Mouse (Mus musculus) lung, postnatal 14 days (tissue): ENCODE results near the gene Gtf2a1.
"Not testable (repeated sequence)": the region's sequence is repeated elsewhere in the genome, so short reads cannot be mapped to it uniquely, and the experiment has no call there.

Source experiments
- DNase-seq: peaks from one replicate; pipeline ENCODE4 v3.0.0; 2021

Gtf2a1 gene

DNA sequence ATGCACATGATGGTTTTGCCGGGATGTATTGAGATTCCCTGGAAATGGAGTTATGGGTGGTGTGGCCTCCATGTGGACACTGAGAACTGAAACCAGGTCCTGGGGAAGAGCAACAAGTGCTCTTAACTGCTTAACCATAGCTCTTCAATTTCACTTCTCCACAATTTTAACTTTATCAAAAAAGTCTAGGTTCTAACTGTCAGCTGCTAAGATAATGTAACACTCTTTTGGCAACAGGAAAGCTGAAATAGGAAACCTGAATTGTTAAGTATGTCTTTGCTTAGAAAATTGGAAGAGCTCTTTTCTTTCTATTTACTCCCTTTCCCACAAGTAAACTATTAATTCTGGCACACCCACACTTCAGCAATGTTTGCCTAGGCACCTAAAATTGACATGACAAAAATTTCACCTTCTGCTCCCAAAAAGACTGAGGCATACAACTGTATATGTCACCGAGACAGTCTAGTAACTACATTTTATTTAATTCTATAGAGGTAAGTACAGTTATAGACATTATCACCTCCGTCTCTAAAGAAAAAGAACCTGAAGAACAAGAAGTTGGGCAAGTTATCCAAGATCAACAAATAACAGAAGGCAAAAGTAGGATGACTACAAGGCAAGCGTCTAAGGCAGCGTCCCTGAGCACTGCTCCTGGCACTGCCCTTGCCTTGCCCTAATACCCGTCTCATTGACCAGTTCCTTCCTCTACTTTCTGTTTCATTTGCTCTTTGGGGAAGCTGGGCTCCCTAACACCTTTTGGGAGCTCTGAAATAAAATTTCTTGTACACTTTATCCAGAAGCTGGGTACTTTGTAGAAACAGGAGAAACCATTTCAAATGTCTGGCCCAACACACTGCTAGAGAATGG lies 8.8 kb downstream of the Gtf2a1 start:
- no peak for DNase-seq

DNA sequence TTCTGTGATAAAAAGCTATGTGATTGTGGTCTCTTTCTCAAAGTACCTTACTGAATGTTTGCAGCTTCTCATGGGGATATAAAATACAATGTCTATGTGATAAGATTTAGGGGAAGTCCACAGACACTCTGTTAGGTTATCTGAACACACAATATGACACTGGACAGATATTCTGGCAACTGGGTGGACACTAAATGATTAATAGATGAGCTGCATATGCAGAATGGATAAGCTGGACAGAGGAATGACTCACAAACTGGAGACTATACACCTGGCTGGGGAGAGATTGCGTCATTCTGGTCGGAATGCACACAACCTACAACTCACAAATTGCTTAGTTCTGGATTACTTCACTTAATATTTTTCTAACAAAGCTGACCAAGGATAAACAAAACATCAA lies 10.6 kb downstream of the Gtf2a1 start:
- DNase-seq: no peak

- no peak for DNase-seq
Measured at GRCm38 (mm10) chr12:91571708-91572107, 18.6 kb downstream of the Gtf2a1 start.

DNA sequence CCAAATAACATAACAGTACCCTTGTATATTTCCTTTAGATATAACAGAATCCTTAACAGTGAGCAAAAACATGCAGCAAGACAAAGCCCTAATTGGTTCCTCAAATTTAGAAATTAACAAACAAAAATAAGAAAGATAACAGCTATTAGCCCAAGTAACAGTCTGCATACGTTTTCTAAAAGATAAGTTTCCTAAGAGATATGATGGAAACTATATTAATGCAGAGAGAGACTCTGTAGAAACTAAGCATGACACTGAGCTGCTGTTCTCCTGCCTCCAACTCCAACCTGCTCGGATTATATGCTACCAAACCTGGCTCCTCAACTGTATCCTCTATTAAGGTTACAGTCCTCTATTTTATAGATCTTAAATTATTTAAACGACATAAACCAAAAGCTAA lies 21.0 kb downstream of the Gtf2a1 start:
- DNase-seq: no peak

DNA sequence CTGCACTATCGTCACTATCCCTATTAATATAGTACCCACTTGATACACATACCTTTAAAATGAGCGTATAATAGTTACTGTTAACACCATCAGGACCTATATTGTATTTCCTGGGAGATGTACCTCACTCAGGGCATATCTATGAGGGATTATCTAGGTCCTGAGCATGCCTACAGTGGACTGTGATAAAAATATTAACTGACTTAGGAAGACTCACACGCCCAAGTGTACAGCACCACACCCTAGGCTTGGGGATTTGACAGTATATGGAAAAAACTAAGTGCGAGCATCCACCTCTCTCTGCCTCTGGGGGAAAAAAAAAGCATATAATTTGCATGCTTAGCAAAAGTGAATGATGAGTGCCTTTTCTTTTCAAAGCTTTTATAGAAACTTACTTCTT lies 23.1 kb downstream of the Gtf2a1 start:
- no peak for DNase-seq

- not testable (repeated sequence) for DNase-seq
Measured at GRCm38 (mm10) chr12:91558152-91558551, 32.1 kb downstream of the Gtf2a1 start.

- DNase-seq: not testable (repeated sequence)
Measured at GRCm38 (mm10) chr12:91557358-91558005, 32.8 kb downstream of the Gtf2a1 start.

DNA sequence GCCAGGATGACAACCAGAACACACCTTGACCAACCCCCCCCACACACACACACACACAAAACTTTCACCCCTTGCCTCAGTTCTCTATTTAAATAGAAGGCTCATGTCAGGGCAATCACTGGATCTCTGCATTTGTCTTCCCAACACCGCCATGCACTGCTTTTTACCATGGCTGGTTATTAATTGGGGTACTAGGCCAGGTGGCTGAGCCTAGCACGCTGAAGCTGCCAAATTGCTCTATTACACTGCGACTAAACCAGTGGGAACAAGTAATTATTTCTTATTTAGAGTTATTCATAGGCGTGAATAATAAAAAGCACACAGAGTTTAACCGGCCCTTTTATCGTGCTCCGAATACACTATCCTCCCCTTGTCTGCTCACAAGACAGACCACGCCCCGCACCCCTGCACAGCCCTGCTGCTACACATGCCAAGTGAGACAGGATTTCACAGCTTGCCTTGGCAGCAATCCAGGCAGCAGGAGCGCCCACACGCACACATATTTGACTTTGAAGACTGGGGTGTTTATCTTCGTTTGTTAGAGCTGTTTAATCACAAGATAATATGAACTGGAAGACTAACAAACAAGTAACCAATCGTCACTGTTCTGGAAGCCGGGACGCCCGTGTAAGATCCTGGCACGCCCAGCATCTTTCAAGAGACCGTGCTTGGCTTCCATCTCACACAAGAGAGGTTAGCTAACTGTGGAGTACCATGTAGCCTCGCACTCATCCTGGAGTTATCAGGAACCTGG lies 38.3 kb downstream of the Gtf2a1 start:
- peak; percentile 61 for DNase-seq

- DNase-seq: no peak
Measured at GRCm38 (mm10) chr12:91549471-91549870, 40.8 kb downstream of the Gtf2a1 start.

- no peak for DNase-seq
Measured at GRCm38 (mm10) chr12:91540202-91540601, 50.1 kb downstream of the Gtf2a1 start.

GRCm38 (mm10) chr12:91534514-91534913 lies 55.8 kb downstream of the Gtf2a1 start:
- DNase-seq: no peak

- DNase-seq: no peak
Measured at GRCm38 (mm10) chr12:91523626-91524025, 66.7 kb downstream of the Gtf2a1 start.

DNA sequence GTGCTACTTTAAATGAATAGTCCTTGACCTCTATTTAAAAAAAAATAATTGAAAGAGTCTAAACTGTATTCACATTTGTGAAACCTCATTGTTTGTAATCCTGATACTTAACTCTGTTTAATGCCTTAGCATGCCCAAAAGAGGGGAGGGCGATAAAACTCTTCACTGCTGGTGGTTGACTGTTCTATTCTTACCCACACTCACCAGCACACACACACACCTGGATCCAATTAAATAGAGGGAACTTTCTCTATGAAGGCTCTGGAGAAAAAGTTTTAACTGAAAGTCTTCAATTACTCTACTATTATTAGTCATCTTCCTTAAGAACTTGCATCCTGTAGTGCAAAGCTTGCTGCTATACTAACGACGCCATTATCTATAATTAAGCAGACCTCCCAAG lies 72.5 kb downstream of the Gtf2a1 start:
- no peak for DNase-seq

GRCm38 (mm10) chr12:91513980-91514379 lies 76.3 kb downstream of the Gtf2a1 start:
- no peak for DNase-seq

DNA sequence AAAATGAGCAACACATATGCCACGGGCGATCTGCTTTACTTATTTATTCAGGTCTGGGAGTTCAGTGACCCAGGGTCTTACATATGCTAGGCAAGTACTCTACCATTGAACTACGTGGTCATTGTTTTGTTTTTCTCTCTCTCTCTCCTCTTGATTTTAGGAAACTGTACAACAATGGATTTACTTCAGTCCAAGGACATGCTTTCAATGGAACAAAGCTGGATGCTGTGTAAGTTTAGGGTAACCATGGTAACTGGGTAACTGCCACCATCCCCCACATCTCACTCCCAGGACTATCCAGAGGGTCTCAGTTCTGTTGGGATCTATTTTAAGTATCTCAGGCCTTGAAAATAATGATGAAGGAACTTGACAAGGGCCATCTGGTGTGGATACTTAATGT lies 78.5 kb downstream of the Gtf2a1 start:
- no peak for DNase-seq
